Mouse (Mus musculus) testis, adult 2 months (tissue): ENCODE results near the gene Kif6.

Source experiments
- CTCF ChIP-seq: fragments of 200-500 bp; IDR thresholded peaks from 2 replicates; pipeline ENCODE4 v1.5.1; 2012; ENCODE audit warnings: low read depth, mild to moderate bottlenecking, inconsistent platforms, low read length, moderate library complexity; ENCODE audit not compliant: control insufficient read depth, insufficient read depth, insufficient replicate concordance
- POLR2A ChIP-seq: fragments of 200-500 bp; IDR thresholded peaks from 2 replicates; pipeline ENCODE4 v1.6.1; 2012; ENCODE audit warnings: low read depth, mild to moderate bottlenecking, inconsistent platforms, low read length, moderate library complexity; ENCODE audit not compliant: control insufficient read depth

GRCm38 (mm10) chr17:49791546-49791945 lies 176.6 kb downstream of the Kif6 start:
- no peak for TF ChIP-seq CTCF
- TF ChIP-seq POLR2A = no peak
